Mouse (Mus musculus) neural tube, embryonic 14.5 days (tissue): Measurements from ENCODE around the gene Mff. TPM values are rescaled to one million over a fixed set of nuclear protein-coding genes. Genes with fewer than 3 reads are reported as not detected.

Source experiments
- ATAC-seq: fragments of 200-750 bp; cut with Nextera tagmentation; 2 replicates; pipeline ENCODE4 v1.8.0; 2017; ENCODE audit warnings: low read depth, mild to moderate bottlenecking, moderate TSS enrichment, moderate library complexity
- H3K27ac ChIP-seq: fragments of 300-500 bp; sonication (generic); 2 replicates; pipeline ENCODE4 v1.5.1; 2014; ENCODE audit warnings: low read depth, mild to moderate bottlenecking, control low read depth, low read length, moderate library complexity, mixed read lengths
- H3K27me3 ChIP-seq: fragments of 300-500 bp; sonication (generic); 2 replicates; pipeline ENCODE4 v1.6.1; 2014; ENCODE audit warnings: low read length; ENCODE audit not compliant: control insufficient read depth, insufficient read depth
- H3K36me3 ChIP-seq: fragments of 300-500 bp; sonication (generic); 2 replicates; pipeline ENCODE4 v1.6.1; 2014; ENCODE audit warnings: low read length, mixed read lengths; ENCODE audit not compliant: control insufficient read depth, insufficient read depth
- H3K4me1 ChIP-seq: fragments of 300-500 bp; sonication (generic); 2 replicates; pipeline ENCODE4 v1.6.1; 2014; ENCODE audit warnings: low read length; ENCODE audit not compliant: control insufficient read depth, insufficient read depth
- H3K4me2 ChIP-seq: fragments of 300-500 bp; sonication (generic); 2 replicates; pipeline ENCODE4 v1.6.1; 2014; ENCODE audit warnings: mild to moderate bottlenecking, low read depth, low read length, control low read depth
- H3K4me3 ChIP-seq: fragments of 300-500 bp; sonication (generic); 2 replicates; pipeline ENCODE4 v1.5.1; 2014; ENCODE audit warnings: low read depth, low read length, control low read depth, mixed read lengths
- H3K9ac ChIP-seq: fragments of 300-500 bp; sonication (generic); replicated peaks from 2 replicates; pipeline ENCODE4 v1.6.1; 2014; ENCODE audit warnings: low read depth, mild to moderate bottlenecking, control low read depth, low read length, mixed read lengths
- H3K9me3 ChIP-seq: fragments of 300-500 bp; sonication (generic); 2 replicates; pipeline ENCODE4 v1.6.1; 2016; ENCODE audit warnings: low read length; ENCODE audit not compliant: control insufficient read depth
- WGBS: fragments of 180-500 bp; shearing (Covaris S2); extraction: QIAGEN DNeasy Blood & Tissue Kit; methylation state at CpG from one replicate; pipeline ENCODE4 v1.1.7; 2014; 5-methylcytosine and 5-hydroxymethylcytosine counted together
- polyA plus RNA-seq: library from polyadenylated mRNA; unstranded; fragments of >200 nt; fragmentation: Nextera tagmentation; extraction: Ambion mirVana; gene quantifications from 2 replicates; pipeline ENCODE4 v1.2.1, GENCODE M21; 2014

Mff gene
- polyA plus RNA-seq, 1 experiment from 2014 or later, result 460 TPM

DNA sequence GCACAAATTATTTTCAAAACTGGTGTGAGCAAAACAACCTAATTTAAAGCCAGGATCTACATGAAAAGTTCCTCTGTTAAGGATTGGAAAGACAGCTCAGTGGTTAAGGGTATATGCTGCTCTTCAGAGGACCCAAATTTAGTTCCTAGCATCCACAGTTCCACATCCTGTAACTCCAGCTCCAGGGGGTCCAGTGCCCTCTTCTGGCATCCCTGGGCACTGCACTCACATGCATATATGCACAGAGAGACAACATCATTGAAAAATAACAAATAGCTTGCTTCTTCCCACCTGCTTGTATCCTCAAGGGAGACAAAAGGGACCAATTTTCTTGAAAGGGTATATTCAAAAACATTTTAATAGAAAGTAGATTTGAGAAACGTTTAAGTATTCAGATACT, 37.6 kb downstream of the Mff start:
- Histone ChIP-seq H3K4me3 (no peak overlapping the region), H3K27ac (no peak overlapping the region), H3K36me3 (no peaks in the 10 kb centered on the region), H3K9ac (no peak overlapping the region), H3K9me3 (no peaks in the 10 kb centered on the region), H3K4me2 (no peak overlapping the region), H3K4me1 (no peaks in the 10 kb centered on the region), H3K27me3 (no peaks in the 10 kb centered on the region)
- ATAC-seq, result no peak
- 80% methylated on average over 1 of the region's 1 CpGs for WGBS

DNA sequence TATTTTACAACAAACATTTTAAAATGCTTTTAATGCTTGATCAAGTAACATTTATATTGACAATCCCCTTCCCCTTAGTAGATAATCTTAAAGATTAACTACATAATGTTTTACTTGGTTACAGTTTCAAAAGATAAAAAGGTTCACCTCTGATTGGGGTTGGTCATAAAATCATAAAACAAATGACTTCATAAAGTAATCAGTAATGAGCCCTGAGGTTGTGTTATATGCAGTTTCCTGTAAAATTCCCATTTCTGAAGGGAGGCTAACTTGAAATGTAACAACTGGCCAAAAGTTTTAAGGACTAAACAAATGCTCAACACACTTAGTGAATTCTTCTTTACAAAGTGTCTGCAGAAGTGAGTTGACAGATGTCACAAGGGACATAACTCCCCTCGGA, 41.5 kb downstream of the Mff start:
- no peaks in the 10 kb centered on the region for H3K27me3 ChIP-seq
- WGBS, result 65% methylated on average over 1 of the region's 1 CpGs
- no peak overlapping the region for H3K4me3 ChIP-seq
- no peaks in the 10 kb centered on the region for H3K4me1 ChIP-seq
- H3K9me3 ChIP-seq, result no peaks in the 10 kb centered on the region
- no peaks in the 10 kb centered on the region for H3K36me3 ChIP-seq
- H3K9ac ChIP-seq, result no peak overlapping the region
- H3K4me2 ChIP-seq, result no peak overlapping the region
- H3K27ac ChIP-seq, result no peak overlapping the region
- ATAC-seq, result no peak

GRCm38 (mm10) chr1:82766641-82767040, 42.0 kb downstream of the Mff start:
- Histone ChIP-seq H3K9me3 (no peaks in the 10 kb centered on the region), H3K4me1 (no peaks in the 10 kb centered on the region), H3K27ac (no peak overlapping the region), H3K9ac (no peak overlapping the region), H3K4me2 (no peak overlapping the region), H3K36me3 (no peaks in the 10 kb centered on the region), H3K27me3 (no peaks in the 10 kb centered on the region), H3K4me3 (no peak overlapping the region)
- no peak for ATAC-seq
- 82% methylated on average over 4 of the region's 4 CpGs for WGBS

- ATAC-seq, result no peak
- Histone ChIP-seq H3K9me3 (no peaks in the 10 kb centered on the region), H3K4me3 (no peak within 1 kb of the TSS), H3K4me2 (no peak within 1 kb of the TSS), H3K27ac (no peak within 1 kb of the TSS), H3K4me1 (no peaks in the 10 kb centered on the region), H3K27me3 (no peaks in the 10 kb centered on the region), H3K9ac (no peak within 1 kb of the TSS), H3K36me3 (no peaks in the 10 kb centered on the region)
- WGBS, result 85% methylated on average over 5 of the region's 5 CpGs
Observed at GRCm38 (mm10) chr1:82768269-82768668, 43.6 kb downstream of the Mff start, which contains the start of gene Tm4sf20. Tm4sf20 (minus strand) TSS chr1:82768461.

DNA sequence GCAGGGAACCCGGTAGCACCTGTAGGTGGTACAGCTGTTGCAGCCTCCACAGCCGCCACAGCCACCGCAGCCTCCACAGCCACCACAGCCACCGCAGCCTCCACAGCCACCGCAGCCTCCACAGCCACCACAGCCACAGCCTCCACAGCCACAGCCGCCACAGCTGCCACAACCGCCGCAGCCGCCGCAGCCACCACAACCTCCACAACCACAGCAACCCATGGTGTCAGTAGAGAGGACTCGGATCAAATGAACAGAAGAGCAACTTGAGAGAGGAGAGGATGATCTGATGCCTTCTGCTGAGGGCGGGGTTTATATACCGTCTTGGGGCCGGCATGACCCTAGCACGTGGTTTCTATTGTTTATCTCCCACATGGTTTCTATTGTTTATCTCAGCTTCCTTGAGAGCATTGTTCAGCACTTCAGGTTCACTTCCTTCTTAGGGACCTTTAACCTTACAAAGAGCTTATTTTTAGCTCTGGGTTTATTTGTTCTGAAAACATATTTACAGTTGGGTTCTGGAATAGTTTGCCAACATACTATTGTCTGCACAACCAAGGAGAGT, 46.4 kb downstream of the Mff start, which contains the start of gene Gm47791:
Gm47791 (minus strand) TSS at position 222 of the 565 bp plus-strand sequence.
- H3K9me3 ChIP-seq, result no peaks in the 10 kb centered on the region
- H3K27me3 ChIP-seq, result no peaks in the 10 kb centered on the region
- no peak within 1 kb of the TSS for H3K4me2 ChIP-seq
- H3K9ac ChIP-seq, result no peak within 1 kb of the TSS
- no peak for ATAC-seq
- H3K27ac ChIP-seq, result no peak within 1 kb of the TSS
- no peak within 1 kb of the TSS for H3K4me3 ChIP-seq
- 90% methylated on average over 13 of the region's 15 CpGs for WGBS
- no peaks in the 10 kb centered on the region for H3K36me3 ChIP-seq
- H3K4me1 ChIP-seq, result no peaks in the 10 kb centered on the region

- WGBS, result 97% methylated on average over 4 of the region's 4 CpGs
- H3K27me3 ChIP-seq, result no peaks in the 10 kb centered on the region
- no peaks in the 10 kb centered on the region for H3K9me3 ChIP-seq
- no peak overlapping the region for H3K4me3 ChIP-seq
- no peak for ATAC-seq
- no peaks in the 10 kb centered on the region for H3K36me3 ChIP-seq
- no peak overlapping the region for H3K9ac ChIP-seq
- H3K27ac ChIP-seq, result no peak overlapping the region
- no peak overlapping the region for H3K4me2 ChIP-seq
- H3K4me1 ChIP-seq, result no peaks in the 10 kb centered on the region
Observed at GRCm38 (mm10) chr1:82772428-82772827, 47.7 kb downstream of the Mff start.

GRCm38 (mm10) chr1:82773208-82773607, 48.5 kb downstream of the Mff start:
- no peaks in the 10 kb centered on the region for H3K9me3 ChIP-seq
- H3K4me2 ChIP-seq, result no peak overlapping the region
- no peaks in the 10 kb centered on the region for H3K36me3 ChIP-seq
- ATAC-seq, result no peak
- 72% methylated on average over 5 of the region's 5 CpGs for WGBS
- H3K27ac ChIP-seq, result no peak overlapping the region
- no peaks in the 10 kb centered on the region for H3K4me1 ChIP-seq
- H3K4me3 ChIP-seq, result no peak overlapping the region
- H3K9ac ChIP-seq, result no peak overlapping the region
- no peaks in the 10 kb centered on the region for H3K27me3 ChIP-seq

DNA sequence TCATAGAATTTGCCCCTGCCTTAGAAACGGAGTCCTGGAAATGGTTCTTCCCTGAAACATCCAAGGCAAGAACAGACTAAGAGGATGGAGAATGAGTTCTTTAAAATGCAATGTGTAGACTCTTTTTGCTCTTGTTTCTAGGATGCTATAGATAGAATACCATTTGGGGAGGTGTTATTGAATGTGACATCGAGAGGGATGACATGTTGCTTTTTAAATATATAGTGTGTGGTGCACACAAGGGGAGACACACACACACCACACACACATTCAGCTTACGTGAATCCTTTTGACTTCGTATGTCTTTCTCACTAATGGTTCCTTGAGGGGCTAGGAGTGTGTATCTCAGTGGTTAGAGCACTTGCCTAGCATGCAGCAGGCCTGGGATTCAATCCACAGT, 50.6 kb downstream of the Mff start:
- Histone ChIP-seq H3K36me3 (no peaks in the 10 kb centered on the region), H3K9ac (no peak overlapping the region), H3K9me3 (no peaks in the 10 kb centered on the region), H3K4me3 (no peak overlapping the region), H3K27ac (no peak overlapping the region), H3K27me3 (no peaks in the 10 kb centered on the region), H3K4me1 (no peaks in the 10 kb centered on the region), H3K4me2 (no peak overlapping the region)
- 91% methylated on average over 4 of the region's 4 CpGs for WGBS
- ATAC-seq, result no peak

- Histone ChIP-seq H3K4me2 (no peak overlapping the region), H3K9ac (no peak overlapping the region), H3K27ac (no peak overlapping the region), H3K4me1 (no peaks in the 10 kb centered on the region), H3K9me3 (no peaks in the 10 kb centered on the region), H3K4me3 (no peak overlapping the region), H3K27me3 (no peaks in the 10 kb centered on the region), H3K36me3 (no peaks in the 10 kb centered on the region)
- 78% methylated on average over 6 of the region's 6 CpGs for WGBS
- no peak for ATAC-seq
Observed at GRCm38 (mm10) chr1:82779388-82779966, 54.8 kb downstream of the Mff start.
